Mouse (Mus musculus): ENCODE measurements at regions not wholly inside any gene's neighbourhood (a gene's known extent, or its start where the extent isn't known, plus 50 kb on each side); places are given as distances from the start of the nearest gene placed in this dataset.

DNA sequence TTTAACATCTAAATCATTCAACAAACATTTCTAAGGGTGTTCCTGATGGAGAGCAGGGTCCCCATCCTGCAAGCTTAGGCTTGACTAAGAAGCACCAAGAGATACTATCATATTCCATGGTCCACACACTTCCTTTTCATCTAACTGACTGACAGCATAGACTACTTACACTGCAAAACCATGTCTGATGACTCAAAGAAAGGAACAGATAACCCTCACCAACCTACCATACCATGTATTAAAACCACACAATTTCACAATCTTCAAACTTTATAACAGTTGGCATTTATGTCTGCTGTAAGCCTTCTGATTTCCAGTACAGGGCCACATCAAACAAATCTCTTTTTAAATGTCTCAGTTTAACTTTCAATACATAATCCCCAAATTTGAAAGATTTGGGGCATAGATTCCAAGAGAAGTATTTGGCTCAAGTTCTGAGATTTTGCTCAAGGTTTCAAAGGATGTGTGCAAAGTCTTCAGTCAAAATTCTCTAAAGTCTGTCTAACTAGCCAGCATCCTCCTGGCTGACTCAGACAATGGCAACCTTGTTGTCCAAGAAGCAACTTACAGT is 962.0 kb downstream of the Ttll7 start:
- Histone ChIP-seq H3K36me3 (ENCODE audit: control insufficient read depth, insufficient read depth, low read length) (no peaks in the 10 kb centered on the region), H3K27ac (replicated peaks; ENCODE audit: low read depth, low read length) (no peak overlapping the region), H3K4me2 (ENCODE audit: low read depth, low read length) (no peak overlapping the region), H3K9me3 (ENCODE audit: control insufficient read depth, low read length) (no peaks in the 10 kb centered on the region), H3K4me1 (ENCODE audit: control insufficient read depth, insufficient read depth, low read length) (no peaks in the 10 kb centered on the region), H3K4me3 (ENCODE audit: low read depth, low read length) (no peak overlapping the region), H3K9ac (ENCODE audit: low read depth, low read length) (no peak overlapping the region), H3K27me3 (replicated peaks; ENCODE audit: control insufficient read depth, insufficient read depth, low read length) (no peaks in the 10 kb centered on the region)
- ATAC-seq (ENCODE audit: low read depth) (no peak), DNase-seq (ENCODE audit: low spot score) (no peak)

DNA sequence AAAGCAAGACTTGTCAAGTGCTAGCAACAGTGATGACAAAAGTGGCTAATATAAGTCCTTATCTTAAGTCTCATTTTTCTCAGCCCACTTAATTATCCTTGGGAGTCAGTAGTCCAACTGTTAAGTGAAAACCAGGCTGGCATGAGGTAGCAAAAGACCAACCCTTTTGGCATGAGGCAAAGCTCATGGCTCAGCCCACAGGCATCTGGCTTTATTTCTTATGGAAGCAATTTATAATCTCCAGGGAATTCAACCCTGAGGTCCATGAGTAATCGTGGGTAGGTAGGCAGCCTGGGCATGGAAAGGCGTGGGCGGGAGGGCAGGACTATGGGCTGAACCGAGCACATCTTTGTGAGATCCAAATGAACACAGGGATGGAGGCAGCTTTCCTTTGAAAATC is 950.4 kb downstream of the Ttll7 start:
- ATAC-seq (ENCODE audit: low read depth) = no peak
- DNase-seq (ENCODE audit: low spot score) = no peak
- Histone ChIP-seq H3K36me3 (ENCODE audit: control insufficient read depth, insufficient read depth, low read length) (no peaks in the 10 kb centered on the region), H3K27ac (replicated peaks; ENCODE audit: low read depth, low read length) (no peak overlapping the region), H3K4me2 (ENCODE audit: low read depth, low read length) (no peak overlapping the region), H3K27me3 (replicated peaks; ENCODE audit: control insufficient read depth, insufficient read depth, low read length) (no peaks in the 10 kb centered on the region), H3K9me3 (ENCODE audit: control insufficient read depth, low read length) (no peaks in the 10 kb centered on the region), H3K4me3 (ENCODE audit: low read depth, low read length) (no peak overlapping the region), H3K4me1 (ENCODE audit: control insufficient read depth, insufficient read depth, low read length) (no peaks in the 10 kb centered on the region; the same call in 1 of the 2 replicates), H3K9ac (ENCODE audit: low read depth, low read length) (no peak overlapping the region)
- WGBS = 76% methylated on average over 4 of the region's 4 CpGs

GRCm38 (mm10) chr3:147796524-147796923 is 944.4 kb downstream of the Ttll7 start:
- peak; percentile 82 for DNase-seq (ENCODE audit: low spot score)
- H3K4me3 ChIP-seq (ENCODE audit: low read depth, low read length) = no peak overlapping the region
- 67% methylated on average over 8 of the region's 8 CpGs for WGBS

DNA sequence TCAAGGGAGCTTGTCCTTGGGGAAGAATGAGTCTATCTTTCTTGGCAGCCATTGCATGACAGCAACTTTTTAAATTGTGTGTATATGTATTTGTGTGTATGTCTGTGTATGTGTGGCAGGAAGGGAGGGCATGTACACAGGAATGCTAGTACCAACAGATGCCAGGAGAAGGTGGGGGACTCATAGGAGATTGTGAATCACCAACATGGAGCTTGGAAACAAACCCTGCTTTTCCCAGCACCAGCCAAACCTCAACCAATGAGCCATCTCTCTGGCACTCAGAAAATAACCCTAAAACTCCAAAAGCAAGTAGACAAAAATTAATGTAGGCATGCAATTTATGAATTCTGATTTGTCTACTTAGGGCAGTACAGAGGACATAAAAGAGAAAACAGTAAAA is 942.9 kb downstream of the Ttll7 start:
- Histone ChIP-seq H3K27me3 (replicated peaks; ENCODE audit: control insufficient read depth, insufficient read depth, low read length) (no peaks in the 10 kb centered on the region), H3K9me3 (ENCODE audit: control insufficient read depth, low read length) (no peaks in the 10 kb centered on the region)
- ATAC-seq (ENCODE audit: low read depth) = no peak

More at GRCm38 (mm10) chr3:147796524-147796923, 944.4 kb downstream of the Ttll7 start:
- ATAC-seq (ENCODE audit: low read depth) = no peak
- Histone ChIP-seq H3K27me3 (replicated peaks; ENCODE audit: control insufficient read depth, insufficient read depth, low read length) (no peaks in the 10 kb centered on the region), H3K36me3 (ENCODE audit: control insufficient read depth, insufficient read depth, low read length) (no peaks in the 10 kb centered on the region), H3K9me3 (ENCODE audit: control insufficient read depth, low read length) (no peaks in the 10 kb centered on the region), H3K4me1 (ENCODE audit: control insufficient read depth, insufficient read depth, low read length) (no peaks in the 10 kb centered on the region), H3K9ac (ENCODE audit: low read depth, low read length) (no peak overlapping the region), H3K27ac (replicated peaks; ENCODE audit: low read depth, low read length) (no peak overlapping the region), H3K4me2 (ENCODE audit: low read depth, low read length) (no peak overlapping the region)

GRCm38 (mm10) chr3:147786555-147786954 is 934.4 kb downstream of the Ttll7 start:
- H3K9ac ChIP-seq (ENCODE audit: low read depth, low read length) = no peak overlapping the region
- H3K4me3 ChIP-seq (ENCODE audit: low read depth, low read length) = no peak overlapping the region
- H3K4me1 ChIP-seq (ENCODE audit: control insufficient read depth, insufficient read depth, low read length) = no peaks in the 10 kb centered on the region
- WGBS = 71% methylated on average over 2 of the region's 2 CpGs
- ATAC-seq (ENCODE audit: low read depth) = no peak
- H3K27ac ChIP-seq (replicated peaks; ENCODE audit: low read depth, low read length) = no peak overlapping the region
- no peaks in the 10 kb centered on the region for H3K36me3 ChIP-seq (ENCODE audit: control insufficient read depth, insufficient read depth, low read length)
- no peak overlapping the region for H3K4me2 ChIP-seq (ENCODE audit: low read depth, low read length)
- no peak for DNase-seq (ENCODE audit: low spot score)
- H3K27me3 ChIP-seq (replicated peaks; ENCODE audit: control insufficient read depth, insufficient read depth, low read length) = no peaks in the 10 kb centered on the region
- no peaks in the 10 kb centered on the region for H3K9me3 ChIP-seq (ENCODE audit: control insufficient read depth, low read length)

More for the DNA sequence above, 942.9 kb downstream of the Ttll7 start:
- Histone ChIP-seq H3K4me1 (ENCODE audit: control insufficient read depth, insufficient read depth, low read length) (no peaks in the 10 kb centered on the region), H3K9ac (ENCODE audit: low read depth, low read length) (no peak overlapping the region), H3K36me3 (ENCODE audit: control insufficient read depth, insufficient read depth, low read length) (no peaks in the 10 kb centered on the region), H3K27ac (replicated peaks; ENCODE audit: low read depth, low read length) (no peak overlapping the region), H3K4me3 (ENCODE audit: low read depth, low read length) (no peak overlapping the region), H3K4me2 (ENCODE audit: low read depth, low read length) (no peak overlapping the region)
- no peak for DNase-seq (ENCODE audit: low spot score)

DNA sequence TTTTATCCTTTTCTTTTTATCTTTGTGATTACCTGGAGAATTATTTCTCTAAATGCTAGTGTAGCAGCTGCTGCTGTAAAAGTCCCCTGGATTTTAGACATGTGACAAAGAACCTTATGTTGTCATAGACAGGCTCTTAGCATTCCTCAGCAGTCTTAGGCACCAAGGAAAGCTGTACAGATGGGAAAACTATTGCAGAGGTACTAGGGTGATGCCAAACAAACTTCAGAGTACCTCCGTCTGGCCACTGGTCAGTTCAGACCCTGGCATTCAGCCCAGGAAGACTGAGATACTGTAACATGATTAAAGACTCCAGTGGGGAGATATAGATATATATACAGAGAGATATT is 898.6 kb downstream of the Ttll7 start:
- H3K4me3 ChIP-seq (ENCODE audit: low read depth, low read length) = no peak overlapping the region
- WGBS = 74% methylated on average over 1 of the region's 1 CpGs
- no peak overlapping the region for H3K9ac ChIP-seq (ENCODE audit: low read depth, low read length)
- DNase-seq (ENCODE audit: low spot score) (no peak), ATAC-seq (ENCODE audit: low read depth) (no peak; the same call in 1 of the 2 replicates)
- no peaks in the 10 kb centered on the region for H3K9me3 ChIP-seq (ENCODE audit: control insufficient read depth, low read length)
- no peaks in the 10 kb centered on the region for H3K27me3 ChIP-seq (replicated peaks; ENCODE audit: control insufficient read depth, insufficient read depth, low read length)
- H3K4me2 ChIP-seq (ENCODE audit: low read depth, low read length) = no peak overlapping the region
- 0 out of 2 replicates have a peak, but pooled peaks cover 4% of the 10 kb centered on the region for H3K4me1 ChIP-seq (ENCODE audit: control insufficient read depth, insufficient read depth, low read length)
- H3K27ac ChIP-seq (replicated peaks; ENCODE audit: low read depth, low read length) = no peak overlapping the region
- H3K36me3 ChIP-seq (ENCODE audit: control insufficient read depth, insufficient read depth, low read length) = no peaks in the 10 kb centered on the region

DNA sequence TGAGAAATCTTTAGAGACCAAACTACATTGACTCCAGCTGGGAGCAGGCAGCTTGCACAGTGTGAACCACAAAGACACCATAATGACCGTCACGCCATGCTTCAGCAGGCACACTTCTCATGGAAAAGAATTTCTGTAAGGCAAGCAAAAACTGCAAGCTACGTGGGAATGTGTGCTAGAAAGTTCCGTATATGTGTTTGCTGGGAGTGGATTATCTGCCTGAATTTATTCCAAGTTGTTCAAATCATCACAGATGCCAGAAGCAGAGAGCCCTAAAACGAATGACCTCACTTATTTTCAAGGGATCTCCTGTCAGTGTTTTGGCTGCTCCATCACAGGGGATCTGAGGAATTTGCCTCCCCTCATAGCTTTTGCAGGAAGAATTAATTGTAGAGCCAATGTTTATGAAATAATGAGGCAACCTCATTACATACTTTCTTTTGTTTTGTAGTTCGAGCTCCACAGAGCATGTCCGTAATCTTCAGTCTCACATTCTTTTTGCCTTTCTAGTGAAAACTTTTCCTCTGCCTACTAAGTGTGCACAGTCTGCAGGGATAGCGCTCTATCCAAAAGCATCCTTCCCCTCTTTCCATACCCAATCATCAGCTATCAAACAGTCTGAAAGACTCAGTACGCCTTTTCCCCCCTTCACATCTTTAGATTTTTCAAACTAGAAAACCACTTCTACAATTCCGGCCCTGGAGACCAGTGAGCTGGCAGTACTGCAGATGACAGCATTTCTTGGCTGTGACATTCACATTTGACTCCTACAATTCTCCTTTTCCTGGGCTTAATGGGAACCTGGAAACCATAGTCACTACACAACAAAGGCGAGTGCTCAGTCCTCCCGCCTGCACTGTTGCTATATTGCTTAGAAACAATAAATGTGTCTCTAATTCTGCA is 898.0 kb downstream of the Ttll7 start:
- Histone ChIP-seq H3K27me3 (replicated peaks; ENCODE audit: control insufficient read depth, insufficient read depth, low read length) (no peaks in the 10 kb centered on the region), H3K4me1 (ENCODE audit: control insufficient read depth, insufficient read depth, low read length) (0 out of 2 replicates have a peak, but pooled peaks cover 4% of the 10 kb centered on the region), H3K27ac (replicated peaks; ENCODE audit: low read depth, low read length) (peak overlapping the region; percentile 55), H3K36me3 (ENCODE audit: control insufficient read depth, insufficient read depth, low read length) (no peaks in the 10 kb centered on the region), H3K9me3 (ENCODE audit: control insufficient read depth, low read length) (no peaks in the 10 kb centered on the region), H3K4me2 (ENCODE audit: low read depth, low read length) (no peak overlapping the region), H3K4me3 (ENCODE audit: low read depth, low read length) (no peak overlapping the region), H3K9ac (ENCODE audit: low read depth, low read length) (peak overlapping the region; percentile 25; the same call in 1 of the 2 replicates)
- WGBS = 56% methylated on average over 12 of the region's 12 CpGs
- ATAC-seq (ENCODE audit: low read depth) (peak; percentile 63), DNase-seq (ENCODE audit: low spot score) (peak; percentile 79)

DNA sequence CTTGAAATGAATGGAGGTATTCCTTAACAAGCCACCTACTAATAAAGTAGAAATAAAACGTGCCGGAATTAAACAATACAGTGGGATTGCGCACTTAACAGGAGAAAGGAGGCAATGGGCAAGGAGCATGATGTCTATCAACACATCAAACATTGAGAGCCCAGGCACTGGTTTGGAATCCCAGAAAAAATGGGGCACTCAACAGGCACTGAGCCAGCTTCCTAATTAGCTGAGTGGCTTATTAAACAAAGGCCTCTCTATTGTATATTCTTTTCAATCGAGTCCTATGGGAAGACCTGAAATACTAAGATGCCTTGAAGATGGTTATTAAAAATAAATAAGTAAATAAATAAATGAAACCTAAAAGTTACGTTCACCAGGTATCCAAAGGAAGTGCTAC is 897.3 kb downstream of the Ttll7 start:
- H3K4me2 ChIP-seq (ENCODE audit: low read depth, low read length) = no peak overlapping the region
- H3K36me3 ChIP-seq (ENCODE audit: control insufficient read depth, insufficient read depth, low read length) = no peaks in the 10 kb centered on the region
- DNase-seq (ENCODE audit: low spot score) = no peak
- no peak overlapping the region for H3K27ac ChIP-seq (replicated peaks; ENCODE audit: low read depth, low read length)
- no peak overlapping the region for H3K9ac ChIP-seq (ENCODE audit: low read depth, low read length)
- H3K4me1 ChIP-seq (ENCODE audit: control insufficient read depth, insufficient read depth, low read length) = 0 out of 2 replicates have a peak, but pooled peaks cover 4% of the 10 kb centered on the region
- H3K27me3 ChIP-seq (replicated peaks; ENCODE audit: control insufficient read depth, insufficient read depth, low read length) = no peaks in the 10 kb centered on the region
- H3K9me3 ChIP-seq (ENCODE audit: control insufficient read depth, low read length) = no peaks in the 10 kb centered on the region
- ATAC-seq (ENCODE audit: low read depth) = no peak
- no peak overlapping the region for H3K4me3 ChIP-seq (ENCODE audit: low read depth, low read length)
- WGBS = 79% methylated on average over 5 of the region's 5 CpGs

Data from embryonic facial prominence, embryonic 14.5 days (tissue).